Mouse (Mus musculus): ENCODE measurements at regions not wholly inside any gene's neighbourhood (a gene's known extent, or its start where the extent isn't known, plus 50 kb on each side); places are given as distances from the start of the nearest gene placed in this dataset.

DNA sequence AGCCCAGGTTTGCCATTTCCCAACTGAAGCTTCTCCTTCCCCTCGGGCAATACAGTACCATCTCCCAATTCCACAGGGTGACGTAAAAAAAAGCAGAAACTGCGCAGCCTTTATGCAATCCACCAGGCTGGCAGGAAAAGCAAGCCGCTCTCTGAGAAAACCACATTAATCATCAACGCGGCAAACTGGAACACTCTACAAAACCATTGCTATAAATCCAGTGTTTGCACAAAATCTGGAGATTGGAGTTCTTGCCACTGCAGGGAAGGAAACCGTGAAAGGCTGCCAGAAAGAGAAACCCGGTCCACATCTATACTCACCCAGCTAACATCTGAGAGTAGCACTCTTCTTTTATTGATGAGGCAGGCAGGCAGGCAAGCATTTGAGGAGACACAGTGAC lies 160.7 kb upstream of the Hes1 start:
- WGBS (ENCODE audit: insufficient replicate concordance), result 31% methylated on average over 8 of the region's 8 CpGs
- H3K4me2 ChIP-seq (ENCODE audit: low read depth), result no peak overlapping the region
- H3K27ac ChIP-seq, result no peak overlapping the region
- no peak overlapping the region for H3K4me3 ChIP-seq (ENCODE audit: insufficient read depth in 1 of 2, low read depth in 2 of 2, low read length in 2 of 2)
- no peaks in the 10 kb centered on the region for H3K4me1 ChIP-seq (replicated peaks; ENCODE audit: control insufficient read depth in 2 of 2, insufficient read depth in 2 of 2, low read length in 1 of 2)
- no peaks in the 10 kb centered on the region for H3K9me3 ChIP-seq (ENCODE audit: control insufficient read depth, low read length)
- TF ChIP-seq EP300 (IDR thresholded peaks at IDR 0.05; ENCODE audit: low read depth), result no peak
- no peak for TF ChIP-seq CTCF (IDR thresholded peaks at IDR 0.05; ENCODE audit: low read depth)
- DNase-seq (ENCODE audit: low read depth in 3 of 3, low spot score in 3 of 3) (no peak), ATAC-seq (ENCODE audit: insufficient read depth) (no peak)
- no peak overlapping the region for H3K9ac ChIP-seq (replicated peaks)
- no peaks in the 10 kb centered on the region for H3K27me3 ChIP-seq (ENCODE audit: control insufficient read depth, insufficient read depth, low read length)
- no peaks in the 10 kb centered on the region for H3K36me3 ChIP-seq (replicated peaks; ENCODE audit: control insufficient read depth, insufficient read depth, low read depth)

DNA sequence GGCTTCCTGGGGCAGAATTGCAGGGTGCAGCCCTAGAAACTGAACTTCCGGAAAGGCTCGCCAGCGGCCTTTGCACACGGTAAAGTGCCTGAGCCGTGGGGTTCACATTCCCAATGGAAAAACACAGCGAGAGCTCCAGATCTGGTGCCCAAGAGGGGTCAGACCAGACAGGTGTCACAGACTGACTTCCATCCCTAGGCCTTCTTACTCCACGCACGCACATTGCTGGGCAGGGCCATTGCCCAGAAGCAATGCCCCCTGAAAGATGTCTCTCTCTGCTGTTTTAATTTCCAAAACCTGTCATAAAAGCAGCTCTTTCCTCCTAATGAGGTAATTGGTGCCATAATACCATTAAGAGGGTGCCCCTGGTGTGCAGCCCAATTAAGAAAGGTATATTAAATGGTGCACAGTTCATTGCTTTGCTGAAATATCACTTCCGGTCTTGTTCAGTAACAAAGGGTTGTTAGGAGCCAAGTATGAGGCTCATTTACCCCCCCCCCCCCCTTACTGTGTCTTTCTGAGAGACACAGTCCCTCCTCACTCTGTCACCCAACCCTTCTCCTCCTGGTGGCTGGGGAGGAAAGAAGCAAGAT lies 159.9 kb upstream of the Hes1 start:
- no peak for ATAC-seq (ENCODE audit: insufficient read depth)
- 75% methylated on average over 9 of the region's 9 CpGs for WGBS (ENCODE audit: insufficient replicate concordance)
- no peak for TF ChIP-seq CTCF (IDR thresholded peaks at IDR 0.05; ENCODE audit: low read depth)

DNA sequence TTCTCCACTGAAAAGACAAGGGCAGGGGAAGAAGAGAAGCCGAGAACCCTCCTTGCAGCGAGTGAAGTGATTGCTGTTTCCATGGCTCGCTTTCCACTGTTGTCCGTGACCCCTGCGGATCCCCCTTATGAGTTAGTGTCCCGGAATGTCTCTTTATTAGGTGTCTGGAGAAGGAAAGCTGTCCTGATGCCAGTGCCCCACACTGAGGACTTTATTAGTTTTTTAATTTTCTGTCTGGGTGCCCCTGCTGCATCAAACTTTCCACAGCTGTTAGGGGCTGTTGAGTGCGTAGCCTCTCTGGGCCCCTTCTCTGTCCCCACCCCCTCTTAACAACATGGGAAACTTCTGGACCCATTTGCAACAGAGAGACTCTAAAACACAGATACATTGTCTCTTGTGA lies 156.9 kb upstream of the Hes1 start:
- no peak overlapping the region for H3K27ac ChIP-seq
- no peaks in the 10 kb centered on the region for H3K4me1 ChIP-seq (replicated peaks; ENCODE audit: control insufficient read depth in 2 of 2, insufficient read depth in 2 of 2, low read length in 1 of 2)
- ATAC-seq (ENCODE audit: insufficient read depth) (no peak), DNase-seq (ENCODE audit: low read depth in 3 of 3, low spot score in 3 of 3) (no peak)
- H3K4me3 ChIP-seq (ENCODE audit: insufficient read depth in 1 of 2, low read depth in 2 of 2, low read length in 2 of 2), result no peak overlapping the region
- no peak overlapping the region for H3K4me2 ChIP-seq (ENCODE audit: low read depth)
- 75% methylated on average over 7 of the region's 7 CpGs for WGBS (ENCODE audit: insufficient replicate concordance)
- no peak overlapping the region for H3K9ac ChIP-seq (replicated peaks)
- H3K27me3 ChIP-seq (ENCODE audit: control insufficient read depth, insufficient read depth, low read length), result no peaks in the 10 kb centered on the region
- H3K9me3 ChIP-seq (ENCODE audit: control insufficient read depth, low read length), result no peaks in the 10 kb centered on the region
- H3K36me3 ChIP-seq (replicated peaks; ENCODE audit: control insufficient read depth, insufficient read depth, low read depth), result no peaks in the 10 kb centered on the region
- no peak for TF ChIP-seq EP300 (IDR thresholded peaks at IDR 0.05; ENCODE audit: low read depth)
- no peak for TF ChIP-seq CTCF (IDR thresholded peaks at IDR 0.05; ENCODE audit: low read depth)

More for the DNA sequence above, 159.9 kb upstream of the Hes1 start:
- Histone ChIP-seq H3K4me3 (ENCODE audit: insufficient read depth in 1 of 2, low read depth in 2 of 2, low read length in 2 of 2) (no peak overlapping the region), H3K36me3 (replicated peaks; ENCODE audit: control insufficient read depth, insufficient read depth, low read depth) (no peaks in the 10 kb centered on the region), H3K27me3 (ENCODE audit: control insufficient read depth, insufficient read depth, low read length) (no peaks in the 10 kb centered on the region), H3K9me3 (ENCODE audit: control insufficient read depth, low read length) (no peaks in the 10 kb centered on the region), H3K9ac (replicated peaks) (no peak overlapping the region), H3K4me1 (replicated peaks; ENCODE audit: control insufficient read depth in 2 of 2, insufficient read depth in 2 of 2, low read length in 1 of 2) (no peaks in the 10 kb centered on the region), H3K27ac (no peak overlapping the region), H3K4me2 (ENCODE audit: low read depth) (no peak overlapping the region)
- no peak for DNase-seq (ENCODE audit: low read depth in 3 of 3, low spot score in 3 of 3)

DNA sequence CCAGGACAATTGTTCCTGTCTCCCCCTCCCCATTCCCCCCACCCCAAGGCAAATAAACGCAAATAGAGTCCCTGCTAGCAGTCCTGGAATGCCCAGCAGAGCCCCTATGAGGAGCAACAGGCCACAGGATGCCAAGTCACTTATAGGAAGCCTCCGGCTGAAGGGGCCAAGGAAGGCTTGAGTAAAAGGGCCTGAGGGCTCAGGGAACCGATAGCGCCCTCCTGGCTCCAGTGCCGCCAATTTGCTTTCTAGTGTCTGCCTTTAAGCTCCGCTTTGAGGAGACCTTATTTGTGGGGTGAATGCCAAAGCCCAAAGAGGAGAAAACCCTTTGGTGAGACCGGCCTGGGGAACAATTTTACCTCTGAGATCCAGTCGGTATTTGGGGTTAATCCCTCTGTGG lies 156.2 kb upstream of the Hes1 start:
- Histone ChIP-seq H3K4me1 (replicated peaks; ENCODE audit: control insufficient read depth in 2 of 2, insufficient read depth in 2 of 2, low read length in 1 of 2) (no peaks in the 10 kb centered on the region), H3K27me3 (ENCODE audit: control insufficient read depth, insufficient read depth, low read length) (no peaks in the 10 kb centered on the region), H3K36me3 (replicated peaks; ENCODE audit: control insufficient read depth, insufficient read depth, low read depth) (no peaks in the 10 kb centered on the region), H3K27ac (no peak overlapping the region), H3K4me3 (ENCODE audit: insufficient read depth in 1 of 2, low read depth in 2 of 2, low read length in 2 of 2) (no peak overlapping the region), H3K9me3 (ENCODE audit: control insufficient read depth, low read length) (no peaks in the 10 kb centered on the region), H3K9ac (replicated peaks) (no peak overlapping the region), H3K4me2 (ENCODE audit: low read depth) (no peak overlapping the region)
- TF ChIP-seq CTCF (IDR thresholded peaks at IDR 0.05; ENCODE audit: low read depth) (no peak), EP300 (IDR thresholded peaks at IDR 0.05; ENCODE audit: low read depth) (no peak)
- no peak for ATAC-seq (ENCODE audit: insufficient read depth)
- 40% methylated on average over 8 of the region's 8 CpGs for WGBS (ENCODE audit: insufficient replicate concordance)
- no peak for DNase-seq (ENCODE audit: low read depth in 3 of 3, low spot score in 3 of 3)

DNA sequence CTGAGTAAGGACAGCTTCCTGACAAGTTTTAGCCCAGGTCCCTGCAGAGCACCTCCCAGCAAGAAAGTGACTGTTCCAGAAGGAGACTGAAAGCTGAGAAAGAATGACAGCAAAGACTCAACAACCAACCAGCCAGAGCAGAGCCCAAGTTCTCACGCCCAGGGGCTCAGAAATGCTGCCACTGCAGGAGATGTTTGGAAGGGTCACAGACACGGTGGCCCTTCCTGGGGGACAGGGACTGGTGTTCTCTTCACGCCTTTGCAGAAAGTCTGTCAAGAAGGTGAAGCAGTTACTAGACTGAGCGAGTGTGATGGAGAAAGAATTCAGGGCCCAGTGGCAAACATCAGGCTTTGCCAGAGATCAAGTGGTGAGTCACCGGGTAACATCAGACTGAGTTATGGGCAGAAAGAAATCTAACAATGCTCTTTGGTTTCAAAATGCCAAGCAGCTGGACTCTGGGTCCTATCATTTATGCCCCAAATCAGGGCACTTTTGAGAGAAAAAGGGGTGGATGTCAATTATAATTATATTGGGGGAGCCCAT lies 154.2 kb upstream of the Hes1 start:
- ATAC-seq (ENCODE audit: insufficient read depth), result no peak
- no peak overlapping the region for H3K27ac ChIP-seq
- no peak overlapping the region for H3K4me2 ChIP-seq (ENCODE audit: low read depth)
- 57% methylated on average over 5 of the region's 5 CpGs for WGBS (ENCODE audit: insufficient replicate concordance)
- H3K36me3 ChIP-seq (replicated peaks; ENCODE audit: control insufficient read depth, insufficient read depth, low read depth), result no peaks in the 10 kb centered on the region
- no peak overlapping the region for H3K4me3 ChIP-seq (ENCODE audit: insufficient read depth in 1 of 2, low read depth in 2 of 2, low read length in 2 of 2)
- TF ChIP-seq EP300 (IDR thresholded peaks at IDR 0.05; ENCODE audit: low read depth), result no peak
- no peak for TF ChIP-seq CTCF (IDR thresholded peaks at IDR 0.05; ENCODE audit: low read depth)
- no peak overlapping the region for H3K9ac ChIP-seq (replicated peaks)
- DNase-seq (ENCODE audit: low read depth in 3 of 3, low spot score in 3 of 3), result no peak
- no peaks in the 10 kb centered on the region for H3K27me3 ChIP-seq (ENCODE audit: control insufficient read depth, insufficient read depth, low read length)
- H3K9me3 ChIP-seq (ENCODE audit: control insufficient read depth, low read length), result no peaks in the 10 kb centered on the region
- no peaks in the 10 kb centered on the region for H3K4me1 ChIP-seq (replicated peaks; ENCODE audit: control insufficient read depth in 2 of 2, insufficient read depth in 2 of 2, low read length in 1 of 2)
